Mouse (Mus musculus) left cerebral cortex, postnatal 10 days (tissue): ENCODE data around the gene Foxk2. TPM values are rescaled to one million over a fixed set of nuclear protein-coding genes. Genes with fewer than 3 reads are reported as not detected.
"Not testable (repeated sequence)": the region's sequence is repeated elsewhere in the genome, so short reads cannot be mapped to it uniquely, and the experiment has no call there.

Experiments
- DNase-seq, 2 experiments: peaks; one replicate each; pipeline ENCODE4 v3.0.0; 2021 to 2022; ENCODE audit warnings: low spot score in 2 of 2, mixed read lengths in 1 of 2; ENCODE audit errors: extremely low spot score in 1 of 2
- intact Hi-C: fragments of 180-260 bp; cut with DNase I; formaldehyde crosslinking; loops from one replicate; pipeline ENCODE4 v1.15.1; 2025
- total RNA-seq, 2 experiments: library from RNA; stranded (reverse); gene quantifications; 2 replicates each; pipeline ENCODE4 v1.2.3; 2021

Gene Foxk2
- total RNA-seq, 2 experiments from 2014 or later, result 118 to 121 TPM

GRCm38 (mm10) chr11:121260211-121260906 lies 569 bp downstream of the Foxk2 start:
- intact Hi-C loops, result no loop called here
- peak in 1 of 2 experiments; percentile 60 for DNase-seq

GRCm38 (mm10) chr11:121261074-121261473 lies 1.3 kb downstream of the Foxk2 start:
- DNase-seq, result no peak
- intact Hi-C loops, result no loop called here

GRCm38 (mm10) chr11:121277516-121277915 lies 17.7 kb downstream of the Foxk2 start:
- no peak for DNase-seq
- intact Hi-C loops, result no loop called here

- intact Hi-C loops, result no loop called here
- DNase-seq, result no peak
Observed at GRCm38 (mm10) chr11:121278011-121278410, 18.2 kb downstream of the Foxk2 start.

- no peak for DNase-seq
- intact Hi-C loops, result no loop called here
Observed at GRCm38 (mm10) chr11:121282911-121283310, 23.1 kb downstream of the Foxk2 start.

GRCm38 (mm10) chr11:121289859-121290258 lies 30.1 kb downstream of the Foxk2 start:
- intact Hi-C loops, result no loop called here
- DNase-seq, result no peak

- intact Hi-C loops, result no loop called here
- DNase-seq, result no peak
Observed at GRCm38 (mm10) chr11:121294771-121295170, 35.0 kb downstream of the Foxk2 start.

GRCm38 (mm10) chr11:121298493-121298892 lies 38.7 kb downstream of the Foxk2 start:
- intact Hi-C loops, result no loop called here
- no peak for DNase-seq

GRCm38 (mm10) chr11:121300265-121300664 lies 40.5 kb downstream of the Foxk2 start:
- intact Hi-C loops, result no loop called here
- DNase-seq, result no peak

- intact Hi-C loops, result no loop called here
- peak in 1 of 2 experiments; percentile 29 for DNase-seq
Observed at GRCm38 (mm10) chr11:121305371-121305770, 45.6 kb downstream of the Foxk2 start.

GRCm38 (mm10) chr11:121306608-121307007 lies 46.8 kb downstream of the Foxk2 start:
- peak in 1 of 2 experiments; percentile 32 for DNase-seq
- intact Hi-C loops, result no loop called here

- intact Hi-C loops, result not testable (repeated sequence)
- DNase-seq, result peak in 1 of 2 experiments; percentile 16
Observed at GRCm38 (mm10) chr11:121307712-121308111, 47.9 kb downstream of the Foxk2 start.

GRCm38 (mm10) chr11:121326034-121326433 lies 66.2 kb downstream of the Foxk2 start:
- intact Hi-C loops, result no loop called here
- no peak for DNase-seq

GRCm38 (mm10) chr11:121326681-121327080 lies 66.9 kb downstream of the Foxk2 start:
- intact Hi-C loops, result no loop called here
- no peak for DNase-seq

- no peak for DNase-seq
- intact Hi-C loops, result no loop called here
Observed at GRCm38 (mm10) chr11:121328206-121328605, 68.4 kb downstream of the Foxk2 start.

GRCm38 (mm10) chr11:121328619-121329018 lies 68.8 kb downstream of the Foxk2 start:
- intact Hi-C loops, result no loop called here
- no peak for DNase-seq

GRCm38 (mm10) chr11:121331641-121332040 lies 71.9 kb downstream of the Foxk2 start:
- DNase-seq, result no peak
- intact Hi-C loops, result loop anchor here (5.0 kb wide), 1 partner anchor 79 kb away; no protein-coding TSS in a partner anchor

- DNase-seq, result no peak
- intact Hi-C loops, result no loop called here
Observed at GRCm38 (mm10) chr11:121339647-121340046, 79.9 kb downstream of the Foxk2 start.

- DNase-seq, result no peak
- intact Hi-C loops, result no loop called here
Observed at GRCm38 (mm10) chr11:121340287-121340686, 80.5 kb downstream of the Foxk2 start.

GRCm38 (mm10) chr11:121342423-121342822 lies 82.6 kb downstream of the Foxk2 start:
- DNase-seq, intact Hi-C loops: not testable (repeated sequence)

- intact Hi-C loops, result no loop called here
- DNase-seq, result no peak
Observed at GRCm38 (mm10) chr11:121347036-121347435, 87.2 kb downstream of the Foxk2 start.
